Mouse (Mus musculus) right cerebral cortex, adult 2 months (tissue): ENCODE measurements at regions not wholly inside any gene's neighbourhood (a gene's known extent, or its start where the extent isn't known, plus 50 kb on each side); places are given as distances from the start of the nearest gene placed in this dataset.

Source experiments
- DNase-seq, 2 experiments: peaks; one replicate each; pipeline ENCODE4 v3.0.0; 2021 to 2022; ENCODE audit warnings: low spot score in 2 of 2

DNA sequence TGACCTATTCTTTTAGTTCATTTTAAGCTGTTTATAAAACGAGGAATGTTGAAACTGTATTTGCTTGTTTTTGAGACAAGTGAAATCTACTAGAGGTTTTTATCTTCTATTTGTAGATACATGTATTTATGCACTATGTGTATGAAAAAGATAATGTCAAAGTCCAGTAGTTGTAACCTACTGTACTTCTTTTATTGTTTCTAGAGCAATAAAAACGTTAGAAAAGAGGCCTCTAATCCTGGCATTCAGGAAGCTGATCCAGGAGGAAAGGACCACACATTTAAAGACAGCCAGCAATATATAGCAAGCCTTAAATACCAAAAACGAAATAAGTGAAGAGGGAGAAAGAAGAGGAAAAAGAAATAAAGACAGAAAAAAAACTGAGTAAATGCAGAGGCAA lies 1209.8 kb downstream of the Olfm4 start:
- no peak for DNase-seq

DNA sequence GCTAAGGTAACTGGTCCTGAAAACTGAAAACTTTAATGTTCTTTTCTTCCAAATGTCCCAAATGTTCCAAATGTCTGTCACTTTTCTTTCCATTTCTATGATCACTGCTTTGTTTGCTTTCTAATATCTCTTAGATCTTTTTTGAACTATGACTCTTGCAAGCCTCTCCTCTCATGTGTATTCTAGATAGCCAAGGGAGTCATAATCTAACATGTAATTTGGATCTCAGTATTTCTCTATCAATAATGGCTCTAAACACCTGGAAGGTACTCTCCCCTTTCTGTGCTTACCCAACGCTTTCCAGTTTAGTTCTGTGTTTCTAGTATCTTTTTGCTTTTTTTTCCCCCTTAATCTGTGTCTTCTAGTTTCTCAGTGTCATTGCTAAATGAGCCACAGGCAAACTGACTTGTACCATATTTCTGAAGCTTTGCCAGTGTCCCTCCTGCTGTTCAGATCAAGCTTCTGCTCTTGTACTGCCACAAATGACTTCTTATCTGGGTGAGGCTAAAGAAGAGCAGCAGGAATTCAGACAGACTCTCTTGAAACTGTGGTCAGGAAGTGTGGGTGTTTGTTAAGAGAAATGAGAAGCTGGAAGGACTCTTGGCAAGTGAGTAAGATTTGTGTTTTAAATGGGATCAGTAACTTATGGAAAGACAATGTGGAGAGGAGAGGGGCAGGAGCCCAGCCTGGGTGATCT lies 1211.9 kb downstream of the Olfm4 start:
- DNase-seq: peak in 1 of 2 experiments; percentile 1
